Mouse (Mus musculus) kidney, postnatal 0 days (tissue): ENCODE results near the gene Aplp2. TPM values are rescaled to one million over a fixed set of nuclear protein-coding genes. Genes with fewer than 3 reads are reported as not detected.
A peak's percentile ranks its signal among the peaks of the same experiment; 100 is the strongest.
"Not testable (repeated sequence)": the region's sequence is repeated elsewhere in the genome, so short reads cannot be mapped to it uniquely, and the experiment has no call there.

Experiments
- ATAC-seq: fragments of 200-750 bp; cut with Nextera tagmentation; replicated peaks from 2 replicates; pipeline ENCODE4 v1.8.0; 2017; ENCODE audit warnings: low read depth, moderate number of reproducible peaks, moderate TSS enrichment, moderate library complexity; ENCODE audit not compliant: low FRiP score
- DNase-seq: peaks from one replicate; pipeline ENCODE4 v3.0.0-alpha.2; 2016; ENCODE audit warnings: low spot score
- H3K27ac ChIP-seq: fragments of 300-500 bp; sonication (generic); 2 replicates; pipeline ENCODE4 v1.5.1; 2014; ENCODE audit warnings: mild to moderate bottlenecking
- H3K27me3 ChIP-seq: fragments of 300-500 bp; sonication (generic); 2 replicates; pipeline ENCODE4 v1.6.1; 2014; ENCODE audit warnings: low read length, mixed read lengths; ENCODE audit not compliant: insufficient read depth
- H3K36me3 ChIP-seq: fragments of 300-500 bp; sonication (generic); 2 replicates; pipeline ENCODE4 v1.6.1; 2014; ENCODE audit warnings: low read length, mixed read lengths; ENCODE audit not compliant: insufficient read depth
- H3K4me1 ChIP-seq: fragments of 300-500 bp; sonication (generic); replicated peaks from 2 replicates; pipeline ENCODE4 v1.6.1; 2014; ENCODE audit warnings: antibody characterized with exemption, low read length, mixed read lengths; ENCODE audit not compliant: insufficient read depth
- H3K4me2 ChIP-seq: fragments of 300-500 bp; sonication (generic); 2 replicates; pipeline ENCODE4 v1.6.1; 2014; ENCODE audit warnings: mild to moderate bottlenecking, low read length, moderate library complexity, mixed read lengths
- H3K4me3 ChIP-seq: fragments of 300-500 bp; sonication (generic); replicated peaks from 2 replicates; pipeline ENCODE4 v1.5.1; 2014; ENCODE audit warnings: low read depth, low read length
- H3K9ac ChIP-seq: fragments of 300-500 bp; sonication (generic); 2 replicates; pipeline ENCODE4 v1.6.1; 2014; ENCODE audit warnings: low read depth, low read length
- H3K9me3 ChIP-seq: fragments of 300-500 bp; sonication (generic); replicated peaks from 2 replicates; pipeline ENCODE4 v1.6.1; 2016; ENCODE audit warnings: low read length, inconsistent platforms, mixed read lengths
- CTCF ChIP-seq: IDR thresholded peaks from 2 replicates; pipeline ENCODE4 v1.5.1; 2016; ENCODE audit warnings: antibody characterized with exemption, low read depth, mild to moderate bottlenecking, moderate library complexity
- WGBS: fragments of 180-500 bp; shearing (Covaris S2); extraction: QIAGEN DNeasy Blood & Tissue Kit; methylation state at CpG from one replicate; pipeline ENCODE4 v1.1.7; 2014; 5-methylcytosine and 5-hydroxymethylcytosine counted together
- polyA plus RNA-seq: library from polyadenylated mRNA; unstranded; fragments of >200 nt; fragmentation: Nextera tagmentation; extraction: Ambion mirVana; gene quantifications from 2 replicates; pipeline ENCODE4 v1.2.1, GENCODE M21; 2015

Gene Aplp2
- polyA plus RNA-seq, 1 experiment from 2014 or later: 367 TPM

DNA sequence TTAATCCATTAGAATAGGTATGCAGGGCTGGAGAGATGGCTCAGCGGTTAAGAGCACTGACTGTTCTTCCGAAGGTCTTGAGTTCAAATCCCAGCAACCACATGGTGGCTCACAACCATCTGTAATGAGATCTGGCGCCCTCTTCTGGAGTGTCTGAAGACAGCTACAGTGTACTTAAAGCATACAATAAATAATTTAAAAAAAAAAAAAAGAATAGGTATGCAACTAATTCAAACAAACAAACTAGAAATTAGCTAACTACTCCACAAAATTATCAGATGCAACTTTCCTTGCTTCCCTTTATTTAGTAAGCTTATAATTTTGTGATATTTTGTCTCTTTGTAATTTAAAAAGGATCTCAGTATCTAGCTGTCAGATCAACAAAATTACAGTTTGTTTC lies 46.1 kb downstream of the Aplp2 start:
- not testable (repeated sequence) for ATAC-seq, H3K27ac ChIP-seq, H3K4me1 ChIP-seq, H3K4me3 ChIP-seq, H3K9ac ChIP-seq, H3K4me2 ChIP-seq, H3K27me3 ChIP-seq, H3K9me3 ChIP-seq, DNase-seq
- WGBS: 100% methylated on average over 2 of the region's 3 CpGs
- peaks cover 53% of the 10 kb centered on the region for H3K36me3 ChIP-seq
- peak; percentile 37; the same call in 1 of the 2 replicates for TF ChIP-seq CTCF

GRCm38 (mm10) chr9:31163327-31163726 lies 48.3 kb downstream of the Aplp2 start:
- 93% methylated on average over 1 of the region's 1 CpGs for WGBS

GRCm38 (mm10) chr9:31162911-31163310 lies 48.7 kb downstream of the Aplp2 start:
- 48% methylated on average over 1 of the region's 1 CpGs for WGBS
- no peak for TF ChIP-seq CTCF
- no peak for DNase-seq

More at GRCm38 (mm10) chr9:31163327-31163726, 48.3 kb downstream of the Aplp2 start:
- Histone ChIP-seq H3K27me3 (no peaks in the 10 kb centered on the region), H3K4me3 (no peak overlapping the region), H3K36me3 (peaks cover 60% of the 10 kb centered on the region), H3K27ac (no peak overlapping the region), H3K4me1 (no peaks in the 10 kb centered on the region), H3K4me2 (no peak overlapping the region), H3K9me3 (no peaks in the 10 kb centered on the region), H3K9ac (no peak overlapping the region)
- no peak for ATAC-seq
- no peak for DNase-seq
- TF ChIP-seq CTCF: no peak

DNA sequence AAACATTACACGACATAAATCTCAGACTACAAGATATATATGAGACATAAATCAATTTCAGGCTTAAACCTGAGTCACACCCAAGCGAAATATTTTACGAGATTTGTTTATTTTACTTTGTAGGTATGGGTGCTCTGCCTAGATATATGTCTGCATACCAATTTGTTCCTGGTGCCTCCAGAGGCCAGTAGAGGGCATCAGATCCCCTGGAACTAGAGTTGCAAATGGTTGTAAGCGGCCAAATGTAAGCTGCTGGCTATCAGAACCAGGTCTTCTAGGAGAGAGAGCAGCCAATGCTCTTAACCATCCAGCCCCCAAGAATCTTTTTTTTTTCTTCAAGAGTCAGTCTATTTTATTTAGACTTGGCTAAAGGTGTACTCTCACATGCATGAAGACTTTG lies 51.7 kb downstream of the Aplp2 start:
- Histone ChIP-seq H3K27ac (no peak overlapping the region), H3K4me2 (no peak overlapping the region), H3K36me3 (peaks cover 71% of the 10 kb centered on the region), H3K27me3 (no peaks in the 10 kb centered on the region), H3K4me1 (no peaks in the 10 kb centered on the region), H3K4me3 (no peak overlapping the region), H3K9ac (no peak overlapping the region), H3K9me3 (no peaks in the 10 kb centered on the region)
- ATAC-seq: no peak
- 74% methylated on average over 4 of the region's 4 CpGs for WGBS
- TF ChIP-seq CTCF: peak; percentile 68
- DNase-seq: peak; percentile 22

More at GRCm38 (mm10) chr9:31162911-31163310, 48.7 kb downstream of the Aplp2 start:
- H3K27ac ChIP-seq: no peak overlapping the region
- ATAC-seq: no peak
- H3K4me3 ChIP-seq: no peak overlapping the region
- H3K9ac ChIP-seq: no peak overlapping the region
- no peak overlapping the region for H3K4me2 ChIP-seq
- peaks cover 60% of the 10 kb centered on the region for H3K36me3 ChIP-seq
- H3K27me3 ChIP-seq: no peaks in the 10 kb centered on the region
- no peaks in the 10 kb centered on the region for H3K9me3 ChIP-seq
- no peaks in the 10 kb centered on the region for H3K4me1 ChIP-seq

DNA sequence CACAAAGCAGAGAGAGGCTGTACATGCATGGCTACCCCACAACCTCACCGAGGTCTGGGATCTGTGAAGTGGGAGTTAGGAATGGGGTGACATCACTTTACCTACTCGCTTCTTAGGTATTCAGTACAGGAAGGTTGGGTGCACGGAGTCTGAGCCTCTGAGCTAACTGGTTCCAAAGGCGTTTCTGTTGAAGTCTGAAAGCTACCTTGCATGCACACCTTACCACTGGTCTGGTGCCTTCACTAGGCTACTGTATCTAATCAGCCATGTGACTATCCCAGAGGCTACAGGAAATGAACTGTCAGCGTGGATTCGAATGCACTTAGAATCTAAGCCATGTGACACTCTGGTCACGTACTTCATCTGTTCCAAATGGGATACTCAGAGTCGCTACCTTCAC lies 55.0 kb downstream of the Aplp2 start:
- no peak overlapping the region for H3K4me2 ChIP-seq
- no peaks in the 10 kb centered on the region for H3K9me3 ChIP-seq
- WGBS: 84% methylated on average over 8 of the region's 8 CpGs
- H3K4me1 ChIP-seq: no peaks in the 10 kb centered on the region
- ATAC-seq (no peak), DNase-seq (no peak)
- peaks cover 74% of the 10 kb centered on the region for H3K36me3 ChIP-seq
- no peak for TF ChIP-seq CTCF
- H3K27ac ChIP-seq: no peak overlapping the region
- no peak overlapping the region for H3K9ac ChIP-seq
- no peak overlapping the region for H3K4me3 ChIP-seq
- no peaks in the 10 kb centered on the region for H3K27me3 ChIP-seq

DNA sequence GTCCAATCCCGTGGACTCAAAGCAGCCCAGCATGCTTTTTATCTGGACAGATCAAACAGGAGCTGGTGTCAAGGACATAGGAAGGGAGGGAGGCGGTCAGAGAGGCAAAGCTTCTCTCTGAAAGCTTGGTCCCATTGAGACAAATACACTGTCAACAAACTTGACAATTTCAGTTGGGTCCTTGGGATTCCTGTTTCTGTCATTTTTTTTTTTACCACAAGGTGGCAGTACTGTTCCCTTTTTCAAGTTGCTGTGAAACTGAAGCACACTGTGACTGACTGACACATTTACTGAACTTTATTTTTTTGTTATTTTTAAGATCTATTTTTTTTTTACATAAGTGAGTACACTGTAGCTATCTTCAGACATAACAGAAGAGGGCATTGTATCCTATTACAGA lies 60.6 kb downstream of the Aplp2 start:
- Histone ChIP-seq H3K36me3 (peaks cover 50% of the 10 kb centered on the region), H3K27me3 (no peaks in the 10 kb centered on the region), H3K4me3 (no peak overlapping the region), H3K9me3 (no peaks in the 10 kb centered on the region), H3K9ac (no peak overlapping the region), H3K27ac (no peak overlapping the region), H3K4me1 (no peaks in the 10 kb centered on the region), H3K4me2 (no peak overlapping the region)
- 84% methylated on average over 2 of the region's 2 CpGs for WGBS
- DNase-seq (peak; percentile 67), ATAC-seq (no peak)
- TF ChIP-seq CTCF: peak; percentile 81

GRCm38 (mm10) chr9:31148135-31148534 lies 63.5 kb downstream of the Aplp2 start:
- Histone ChIP-seq H3K9me3 (no peaks in the 10 kb centered on the region), H3K9ac (no peak overlapping the region), H3K4me3 (no peak overlapping the region), H3K36me3 (peaks cover 26% of the 10 kb centered on the region), H3K4me1 (no peaks in the 10 kb centered on the region), H3K4me2 (no peak overlapping the region), H3K27me3 (no peaks in the 10 kb centered on the region), H3K27ac (0 out of 2 replicates have a peak overlapping the region, but pooled peaks have one; percentile 25)
- WGBS: 53% methylated on average over 7 of the region's 7 CpGs
- DNase-seq (peak; percentile 12), ATAC-seq (0 out of 2 replicates have a peak, but pooled peaks have one; percentile 26)
- TF ChIP-seq CTCF: no peak
